Mouse (Mus musculus) hindbrain, embryonic 14.5 days (tissue): ENCODE results near the gene Hspb2. TPM values are rescaled to one million over a fixed set of nuclear protein-coding genes. Genes with fewer than 3 reads are reported as not detected.

Source experiments
- ATAC-seq: fragments of 200-750 bp; cut with Nextera tagmentation; 2 replicates; pipeline ENCODE4 v1.8.0; 2017; ENCODE audit warnings: moderate number of reproducible peaks, mild to moderate bottlenecking, moderate TSS enrichment, moderate library complexity; ENCODE audit not compliant: low FRiP score
- DNase-seq: peaks from one replicate; pipeline ENCODE4 v3.0.0-alpha.2; 2015; ENCODE audit warnings: low spot score
- H3K27ac ChIP-seq: fragments of 300-500 bp; sonication (generic); 2 replicates; pipeline ENCODE4 v1.5.1; 2014; ENCODE audit warnings: mild to moderate bottlenecking, moderate library complexity
- H3K27me3 ChIP-seq: fragments of 300-500 bp; sonication (generic); 2 replicates; pipeline ENCODE4 v1.6.1; 2014; ENCODE audit warnings: mild to moderate bottlenecking, low read length, mixed read lengths; ENCODE audit not compliant: control insufficient read depth, insufficient read depth
- H3K36me3 ChIP-seq: fragments of 300-500 bp; sonication (generic); replicated peaks from 2 replicates; pipeline ENCODE4 v1.6.1; 2014; ENCODE audit not compliant: control insufficient read depth, insufficient read depth
- H3K4me1 ChIP-seq: fragments of 300-500 bp; sonication (generic); replicated peaks from 2 replicates; pipeline ENCODE4 v1.6.1; 2014; ENCODE audit warnings: antibody characterized with exemption, low read length, mixed read lengths; ENCODE audit not compliant: control insufficient read depth, insufficient read depth
- H3K4me2 ChIP-seq: fragments of 300-500 bp; sonication (generic); replicated peaks from 2 replicates; pipeline ENCODE4 v1.6.1; 2014; ENCODE audit warnings: mild to moderate bottlenecking, moderate library complexity
- H3K4me3 ChIP-seq: fragments of 300-500 bp; sonication (generic); replicated peaks from 2 replicates; pipeline ENCODE4 v1.5.1; 2014; ENCODE audit warnings: mild to moderate bottlenecking, low read length
- H3K9ac ChIP-seq: fragments of 300-500 bp; sonication (generic); 2 replicates; pipeline ENCODE4 v1.6.1; 2014
- H3K9me3 ChIP-seq: fragments of 300-500 bp; sonication (generic); 2 replicates; pipeline ENCODE4 v1.6.1; 2016; ENCODE audit warnings: low read length; ENCODE audit not compliant: control insufficient read depth
- WGBS: fragments of 180-500 bp; shearing (Covaris S2); extraction: QIAGEN DNeasy Blood & Tissue Kit; methylation state at CpG from one replicate; pipeline ENCODE4 v1.1.7; 2014; 5-methylcytosine and 5-hydroxymethylcytosine counted together
- polyA plus RNA-seq: library from polyadenylated mRNA; unstranded; fragments of >200 nt; fragmentation: Nextera tagmentation; extraction: Ambion mirVana; gene quantifications from 2 replicates; pipeline ENCODE4 v1.2.1, GENCODE M21; 2014

Hspb2 gene
- polyA plus RNA-seq, 1 experiment from 2014 or later = 1.8 TPM

- Histone ChIP-seq H3K36me3 (no peaks in the 10 kb centered on the region), H3K27me3 (0 out of 2 replicates have a peak, but pooled peaks cover 5% of the 10 kb centered on the region), H3K9me3 (no peaks in the 10 kb centered on the region), H3K4me3 (no peak overlapping the region), H3K27ac (no peak overlapping the region), H3K4me1 (peaks cover 11% of the 10 kb centered on the region), H3K9ac (no peak overlapping the region), H3K4me2 (no peak overlapping the region)
- DNase-seq (no peak), ATAC-seq (no peak)
- WGBS = 87% methylated on average over 14 of the region's 14 CpGs
Measured at GRCm38 (mm10) chr9:50740867-50741784, 11.0 kb downstream of the Hspb2 start.

- H3K27ac ChIP-seq = no peak within 1 kb of the TSS
- H3K4me2 ChIP-seq = peak within 1 kb of the TSS; percentile 65
- no peaks in the 10 kb centered on the region for H3K36me3 ChIP-seq
- WGBS = 13% methylated on average over 36 of the region's 36 CpGs
- no peaks in the 10 kb centered on the region for H3K9me3 ChIP-seq
- DNase-seq (peak; percentile 89), ATAC-seq (peak; percentile 95)
- no peaks in the 10 kb centered on the region for H3K27me3 ChIP-seq
- H3K4me3 ChIP-seq = peak within 1 kb of the TSS; percentile 31
- peak within 1 kb of the TSS; percentile 40; the same call in 1 of the 2 replicates for H3K9ac ChIP-seq
- H3K4me1 ChIP-seq = peaks cover 9% of the 10 kb centered on the region
Measured at GRCm38 (mm10) chr9:50738914-50739870, 13.0 kb downstream of the Hspb2 start, which contains the start of gene Dixdc1. Gene Dixdc1, minus strand, starts transcription at chr9:50739517.

- Histone ChIP-seq H3K27me3 (no peaks in the 10 kb centered on the region), H3K36me3 (no peaks in the 10 kb centered on the region), H3K4me2 (peak overlapping the region; percentile 39), H3K9ac (no peak overlapping the region), H3K4me3 (no peak overlapping the region), H3K27ac (no peak overlapping the region), H3K4me1 (peaks cover 14% of the 10 kb centered on the region), H3K9me3 (no peaks in the 10 kb centered on the region)
- ATAC-seq = no peak
- peak; percentile 82 for DNase-seq
- 4% methylated on average over 9 of the region's 9 CpGs for WGBS
Measured at GRCm38 (mm10) chr9:50734989-50735388, 17.2 kb downstream of the Hspb2 start.

GRCm38 (mm10) chr9:50732560-50732959 lies 19.6 kb downstream of the Hspb2 start:
- no peak for DNase-seq
- H3K4me2 ChIP-seq = no peak overlapping the region

GRCm38 (mm10) chr9:50729600-50729999 lies 22.6 kb downstream of the Hspb2 start:
- Histone ChIP-seq H3K27me3 (no peaks in the 10 kb centered on the region), H3K9ac (no peak overlapping the region), H3K36me3 (no peaks in the 10 kb centered on the region), H3K27ac (no peak overlapping the region), H3K9me3 (no peaks in the 10 kb centered on the region), H3K4me3 (no peak overlapping the region), H3K4me1 (peaks cover 43% of the 10 kb centered on the region), H3K4me2 (no peak overlapping the region)
- DNase-seq = no peak
- no peak for ATAC-seq
- WGBS = 70% methylated on average over 4 of the region's 4 CpGs

More at GRCm38 (mm10) chr9:50732560-50732959, 19.6 kb downstream of the Hspb2 start:
- Histone ChIP-seq H3K36me3 (no peaks in the 10 kb centered on the region), H3K9me3 (no peaks in the 10 kb centered on the region), H3K27me3 (no peaks in the 10 kb centered on the region), H3K9ac (no peak overlapping the region), H3K4me3 (no peak overlapping the region), H3K27ac (0 out of 2 replicates have a peak overlapping the region, but pooled peaks have one; percentile 14), H3K4me1 (peaks cover 14% of the 10 kb centered on the region)
- WGBS = 5% methylated on average over 4 of the region's 4 CpGs
- ATAC-seq = no peak

- Histone ChIP-seq H3K4me1 (peaks cover 55% of the 10 kb centered on the region), H3K36me3 (no peaks in the 10 kb centered on the region), H3K9me3 (no peaks in the 10 kb centered on the region), H3K4me2 (peak overlapping the region; percentile 75), H3K27ac (peak overlapping the region; percentile 91), H3K27me3 (no peaks in the 10 kb centered on the region), H3K4me3 (peak overlapping the region; percentile 74), H3K9ac (peak overlapping the region; percentile 86)
- peak; percentile 96 for ATAC-seq
- DNase-seq = peak; percentile 92
- WGBS = under 1% methylated on average over 45 of the region's 45 CpGs
Measured at GRCm38 (mm10) chr9:50727925-50728651, 24.1 kb downstream of the Hspb2 start.

GRCm38 (mm10) chr9:50727171-50727924 lies 24.8 kb downstream of the Hspb2 start:
- ATAC-seq (no peak; the same call in 1 of the 2 replicates), DNase-seq (no peak)
- H3K4me1 ChIP-seq = peaks cover 52% of the 10 kb centered on the region
- peak overlapping the region; percentile 91 for H3K27ac ChIP-seq
- H3K9ac ChIP-seq = peak overlapping the region; percentile 86
- no peaks in the 10 kb centered on the region for H3K27me3 ChIP-seq
- no peaks in the 10 kb centered on the region for H3K36me3 ChIP-seq
- 2% methylated on average over 30 of the region's 30 CpGs for WGBS
- peak overlapping the region; percentile 75 for H3K4me2 ChIP-seq
- peak overlapping the region; percentile 74 for H3K4me3 ChIP-seq
- H3K9me3 ChIP-seq = no peaks in the 10 kb centered on the region

- no peaks in the 10 kb centered on the region for H3K9me3 ChIP-seq
- H3K27ac ChIP-seq = peak overlapping the region; percentile 91
- WGBS = 24% methylated on average over 8 of the region's 8 CpGs
- peaks cover 55% of the 10 kb centered on the region for H3K4me1 ChIP-seq
- ATAC-seq (no peak), DNase-seq (no peak)
- no peaks in the 10 kb centered on the region for H3K36me3 ChIP-seq
- H3K4me2 ChIP-seq = peak overlapping the region; percentile 75
- H3K4me3 ChIP-seq = peak overlapping the region; percentile 74
- H3K27me3 ChIP-seq = no peaks in the 10 kb centered on the region
- peak overlapping the region; percentile 86 for H3K9ac ChIP-seq
Measured at GRCm38 (mm10) chr9:50725921-50726590, 26.1 kb downstream of the Hspb2 start.
